Mouse (Mus musculus) ES-E14 (cell line): ENCODE data around the gene Bcl2l14.

ENCODE experiments used
- CHD2 ChIP-seq: IDR thresholded peaks from 2 replicates; pipeline ENCODE4 v1.6.1; 2014; ENCODE audit warnings: mild to moderate bottlenecking, low read depth, low read length, inconsistent platforms
- ZC3H11A ChIP-seq: IDR thresholded peaks from 2 replicates; pipeline ENCODE4 v1.6.1; 2012; ENCODE audit warnings: low read depth, mild to moderate bottlenecking, inconsistent platforms, low read length, borderline replicate concordance

DNA sequence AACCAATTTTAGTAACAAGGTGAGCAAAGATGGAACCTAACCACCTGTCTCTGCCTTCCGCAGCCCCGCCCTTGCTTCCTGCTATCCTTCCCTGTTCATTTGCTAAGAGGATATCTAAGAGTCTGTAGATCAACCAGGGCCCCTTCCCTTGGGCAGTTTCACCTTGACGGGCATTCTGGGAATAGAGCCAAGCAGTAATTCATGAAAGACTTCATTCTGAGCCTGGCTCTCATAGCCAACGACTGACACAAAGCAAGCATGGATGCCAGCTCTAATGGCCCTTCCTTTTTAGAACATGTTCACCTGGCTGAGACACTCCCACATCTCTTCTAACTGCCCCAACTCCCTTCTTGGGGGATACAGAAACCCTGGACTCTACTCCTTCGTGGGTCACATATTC, 18.9 kb upstream of the Bcl2l14 start:
- TF ChIP-seq CHD2 (no peak), ZC3H11A (no peak)
